Mouse (Mus musculus) myocyte (in vitro differentiated cells): ENCODE data around the gene Lats1.

ENCODE experiments used
- CEBPB ChIP-seq: IDR thresholded peaks from 2 replicates; pipeline ENCODE4 v1.6.1; 2011; ENCODE audit warnings: mild to moderate bottlenecking, moderate library complexity; ENCODE audit not compliant: poor library complexity, insufficient read depth, severe bottlenecking
- E2F4 ChIP-seq: IDR thresholded peaks from one replicate; pipeline ENCODE4 v1.6.1; 2011; ENCODE audit warnings: mild to moderate bottlenecking, control low read depth, moderate library complexity; ENCODE audit not compliant: insufficient read depth
- MYOG ChIP-seq, 3 experiments: IDR thresholded peaks; one replicate each; pipeline ENCODE4 v1.6.1; 2011; ENCODE audit warnings: control low read depth in 2 of 3, low read depth in 2 of 3, mild to moderate bottlenecking in 2 of 3; ENCODE audit not compliant: insufficient read length in 2 of 3, control insufficient read depth in 1 of 3, insufficient read depth in 1 of 3
- POLR2A ChIP-seq: IDR thresholded peaks from one replicate; pipeline ENCODE4 v1.6.1; 2011; ENCODE audit warnings: low read depth, mild to moderate bottlenecking, control low read depth, moderate library complexity; ENCODE audit not compliant: insufficient read length
- POLR2AphosphoS2 ChIP-seq: IDR thresholded peaks from one replicate; pipeline ENCODE4 v1.6.1; 2011; ENCODE audit warnings: low read depth, control low read depth; ENCODE audit not compliant: insufficient read length
- REST ChIP-seq: IDR thresholded peaks from one replicate; pipeline ENCODE4 v1.6.1; 2011; ENCODE audit warnings: mild to moderate bottlenecking, control low read depth, moderate library complexity; ENCODE audit not compliant: insufficient read depth, insufficient read length
- USF1 ChIP-seq: IDR thresholded peaks from one replicate; pipeline ENCODE4 v1.6.1; 2011; ENCODE audit warnings: low read depth, mild to moderate bottlenecking, control low read depth, moderate library complexity

GRCm38 (mm10) chr10:7710121-7710520 lies 29.1 kb downstream of the Lats1 start:
- TF ChIP-seq POLR2A = no peak
- no peak for TF ChIP-seq CEBPB
- no peak for TF ChIP-seq REST
- TF ChIP-seq E2F4 = no peak
- no peak for TF ChIP-seq USF1
- TF ChIP-seq POLR2AphosphoS2 = no peak
- no peak for TF ChIP-seq MYOG (IDR thresholded peaks at IDR 0.05; ENCODE audit: control insufficient read depth in 1 of 3, insufficient read depth in 1 of 3, insufficient read length in 2 of 3, low read depth in 2 of 3)
